Mouse (Mus musculus) intestine, postnatal 0 days (tissue): ENCODE measurements around the gene Ticam1. TPM values are rescaled to one million over a fixed set of nuclear protein-coding genes. Genes with fewer than 3 reads are reported as not detected.

Experiments used
- ATAC-seq: fragments of 200-750 bp; cut with Nextera tagmentation; 2 replicates; pipeline ENCODE4 v1.8.0; 2017; ENCODE audit warnings: mild to moderate bottlenecking, moderate TSS enrichment, moderate library complexity
- H3K27ac ChIP-seq: fragments of 300-500 bp; sonication (generic); 2 replicates; pipeline ENCODE4 v1.5.1; 2014; ENCODE audit warnings: mild to moderate bottlenecking, low read depth, low read length, moderate library complexity
- H3K27me3 ChIP-seq: fragments of 300-500 bp; sonication (generic); replicated peaks from 2 replicates; pipeline ENCODE4 v1.6.1; 2014; ENCODE audit warnings: low read length, mixed read lengths; ENCODE audit not compliant: control insufficient read depth, insufficient read depth
- H3K36me3 ChIP-seq: fragments of 300-500 bp; sonication (generic); 2 replicates; pipeline ENCODE4 v1.6.1; 2014; ENCODE audit warnings: mild to moderate bottlenecking, moderate library complexity; ENCODE audit not compliant: control insufficient read depth, insufficient read depth
- H3K4me1 ChIP-seq: fragments of 300-500 bp; sonication (generic); replicated peaks from 2 replicates; pipeline ENCODE4 v1.6.1; 2014; ENCODE audit warnings: antibody characterized with exemption, low read length, mixed read lengths; ENCODE audit not compliant: control insufficient read depth, insufficient read depth
- H3K4me2 ChIP-seq: fragments of 300-500 bp; sonication (generic); replicated peaks from 2 replicates; pipeline ENCODE4 v1.6.1; 2014; ENCODE audit warnings: low read depth, mild to moderate bottlenecking, moderate library complexity
- H3K4me3 ChIP-seq: fragments of 300-500 bp; sonication (generic); 2 replicates; pipeline ENCODE4 v1.5.1; 2014; ENCODE audit warnings: low read depth, low read length
- H3K9ac ChIP-seq: fragments of 300-500 bp; sonication (generic); 2 replicates; pipeline ENCODE4 v1.6.1; 2014; ENCODE audit warnings: mild to moderate bottlenecking, low read depth, low read length
- H3K9me3 ChIP-seq: fragments of 300-500 bp; sonication (generic); 2 replicates; pipeline ENCODE4 v1.6.1; 2016; ENCODE audit warnings: mixed run types; ENCODE audit not compliant: control insufficient read depth
- CTCF ChIP-seq: sonication (generic); IDR thresholded peaks from 2 replicates; pipeline ENCODE4 v1.5.1; 2016; ENCODE audit warnings: low read depth, mild to moderate bottlenecking, control low read depth, antibody characterized with exemption, moderate library complexity
- WGBS: fragments of 180-500 bp; shearing (Covaris S2); extraction: QIAGEN DNeasy Blood & Tissue Kit; methylation state at CpG from one replicate; pipeline ENCODE4 v1.1.7; 2014; 5-methylcytosine and 5-hydroxymethylcytosine counted together
- polyA plus RNA-seq: library from polyadenylated mRNA; unstranded; fragments of >200 nt; fragmentation: Nextera tagmentation; extraction: Ambion mirVana; gene quantifications from 2 replicates; pipeline ENCODE4 v1.2.1, GENCODE M21; 2015

The Ticam1 gene
- polyA plus RNA-seq, 1 experiment from 2014 or later = 15.8 TPM

GRCm38 (mm10) chr17:56279481-56280155 is 3.0 kb upstream of the Ticam1 start:
- Histone ChIP-seq H3K27me3 (no peaks in the 10 kb centered on the region), H3K4me3 (no peak overlapping the region), H3K27ac (peak overlapping the region; percentile 65), H3K4me2 (no peak overlapping the region), H3K9ac (no peak overlapping the region), H3K4me1 (0 out of 2 replicates have a peak, but pooled peaks cover 3% of the 10 kb centered on the region), H3K9me3 (no peaks in the 10 kb centered on the region), H3K36me3 (peaks cover 45% of the 10 kb centered on the region)
- TF ChIP-seq CTCF = no peak
- ATAC-seq = no peak
- 62% methylated on average over 12 of the region's 12 CpGs for WGBS

- Histone ChIP-seq H3K27ac (peak overlapping the region; percentile 98), H3K4me2 (no peak overlapping the region), H3K27me3 (no peaks in the 10 kb centered on the region), H3K36me3 (peaks cover 43% of the 10 kb centered on the region), H3K9me3 (no peaks in the 10 kb centered on the region), H3K4me3 (no peak overlapping the region), H3K9ac (0 out of 2 replicates have a peak overlapping the region, but pooled peaks have one; percentile 28), H3K4me1 (0 out of 2 replicates have a peak, but pooled peaks cover 3% of the 10 kb centered on the region)
- ATAC-seq = no peak
- 54% methylated on average over 5 of the region's 5 CpGs for WGBS
- no peak for TF ChIP-seq CTCF
Observed at GRCm38 (mm10) chr17:56278340-56278739, 1.8 kb upstream of the Ticam1 start.

GRCm38 (mm10) chr17:56277567-56277893 is 944 bp upstream of the Ticam1 start:
- peak overlapping the region; percentile 98 for H3K27ac ChIP-seq
- TF ChIP-seq CTCF = no peak
- no peaks in the 10 kb centered on the region for H3K27me3 ChIP-seq
- peak overlapping the region; percentile 75 for H3K4me2 ChIP-seq
- H3K4me3 ChIP-seq = peak overlapping the region; percentile 9
- 12% methylated on average over 2 of the region's 2 CpGs for WGBS
- H3K9me3 ChIP-seq = no peaks in the 10 kb centered on the region
- 0 out of 2 replicates have a peak overlapping the region, but pooled peaks have one; percentile 8 for H3K9ac ChIP-seq
- peaks cover 42% of the 10 kb centered on the region for H3K36me3 ChIP-seq
- ATAC-seq = no peak
- H3K4me1 ChIP-seq = 0 out of 2 replicates have a peak, but pooled peaks cover 3% of the 10 kb centered on the region

DNA sequence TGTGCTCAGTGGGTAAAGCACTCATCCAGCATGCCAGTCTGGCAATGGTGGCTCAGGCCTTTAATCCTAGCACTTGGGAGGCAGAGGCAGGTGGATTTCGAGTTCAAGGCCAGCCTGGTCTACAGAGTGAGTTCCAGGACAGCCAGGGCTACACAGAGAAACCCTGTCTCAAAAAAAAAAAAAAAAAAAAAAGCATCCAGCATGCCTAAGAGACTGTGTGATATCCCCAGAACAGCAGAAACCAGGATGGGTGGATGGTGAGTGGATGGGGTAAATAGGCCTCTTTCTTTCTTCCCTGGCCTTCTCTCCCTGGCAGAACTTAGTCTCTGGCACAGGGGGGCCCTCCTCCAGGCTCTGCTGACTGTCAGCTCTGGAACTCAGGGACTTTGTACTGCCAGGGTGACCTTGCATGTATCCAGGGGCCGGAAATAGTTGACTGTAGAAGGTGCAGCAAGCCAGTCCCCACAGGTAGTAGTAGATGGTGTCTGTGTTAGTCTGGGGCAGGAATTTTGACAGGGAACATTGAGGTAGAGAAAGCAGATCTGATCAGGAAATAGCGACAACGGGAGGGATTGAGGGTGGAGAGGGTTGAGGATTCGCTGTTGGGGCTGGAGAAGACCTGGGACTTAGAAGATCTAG is 625 bp downstream of the Ticam1 start:
- peak overlapping the region; percentile 76 for H3K9ac ChIP-seq
- WGBS = 11% methylated on average over 5 of the region's 5 CpGs
- no peaks in the 10 kb centered on the region for H3K27me3 ChIP-seq
- 0 out of 2 replicates have a peak, but pooled peaks cover 3% of the 10 kb centered on the region for H3K4me1 ChIP-seq
- peak overlapping the region; percentile 98 for H3K27ac ChIP-seq
- no peak for TF ChIP-seq CTCF
- peak; percentile 65 for ATAC-seq
- H3K4me2 ChIP-seq = peak overlapping the region; percentile 75
- H3K4me3 ChIP-seq = peak overlapping the region; percentile 61
- no peaks in the 10 kb centered on the region for H3K9me3 ChIP-seq
- H3K36me3 ChIP-seq = peaks cover 51% of the 10 kb centered on the region

DNA sequence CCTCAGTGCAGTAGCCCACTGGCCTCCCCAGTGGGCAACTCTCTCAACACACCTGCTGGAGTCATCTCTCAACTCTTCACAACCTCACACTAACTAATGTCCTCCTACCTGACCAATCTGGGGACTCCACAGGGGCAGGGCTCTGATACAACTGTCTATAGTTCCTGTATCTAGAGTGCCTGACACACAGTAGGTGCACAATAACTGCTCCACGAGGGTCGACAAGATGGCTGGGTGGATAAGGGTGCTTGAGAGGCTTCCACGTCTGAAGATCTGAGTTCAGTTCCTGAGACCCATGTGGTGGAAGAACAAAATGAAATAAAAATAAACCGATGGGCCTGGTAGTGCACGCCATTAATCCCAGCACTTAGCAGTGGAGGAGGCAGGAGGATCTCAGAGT is 2.6 kb downstream of the Ticam1 start:
- peak overlapping the region; percentile 17; the same call in 1 of the 2 replicates for H3K27ac ChIP-seq
- no peak for TF ChIP-seq CTCF
- no peak overlapping the region for H3K9ac ChIP-seq
- peak overlapping the region; percentile 18; the same call in 1 of the 2 replicates for H3K4me2 ChIP-seq
- no peak for ATAC-seq
- H3K4me3 ChIP-seq = no peak overlapping the region
- no peaks in the 10 kb centered on the region for H3K4me1 ChIP-seq
- no peaks in the 10 kb centered on the region for H3K27me3 ChIP-seq
- WGBS = 87% methylated on average over 5 of the region's 5 CpGs
- peaks cover 50% of the 10 kb centered on the region for H3K36me3 ChIP-seq
- no peaks in the 10 kb centered on the region for H3K9me3 ChIP-seq

DNA sequence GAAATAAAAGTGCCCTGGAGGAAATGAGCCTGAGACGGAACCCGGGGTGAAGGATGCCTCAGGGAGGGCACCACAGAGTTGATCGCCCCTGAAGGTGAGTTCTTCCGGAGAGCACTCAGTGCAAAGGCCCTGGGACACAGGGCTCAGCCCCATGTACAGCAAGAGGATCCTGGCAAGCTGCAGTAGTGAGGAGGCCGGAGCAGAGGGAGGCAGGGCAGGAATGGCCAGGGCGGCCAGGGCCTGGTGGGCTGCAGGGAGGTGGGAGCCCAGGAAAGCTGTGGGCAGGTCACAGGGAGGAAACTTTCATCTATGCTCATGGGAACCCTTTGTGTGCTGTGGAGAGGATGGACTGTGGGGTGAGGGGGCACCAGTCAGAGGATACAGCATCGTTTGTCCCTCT is 3.1 kb downstream of the Ticam1 start:
- peak overlapping the region; percentile 13; the same call in 1 of the 2 replicates for H3K4me2 ChIP-seq
- H3K4me3 ChIP-seq = no peak overlapping the region
- no peaks in the 10 kb centered on the region for H3K9me3 ChIP-seq
- H3K4me1 ChIP-seq = no peaks in the 10 kb centered on the region
- H3K36me3 ChIP-seq = peaks cover 45% of the 10 kb centered on the region
- no peak overlapping the region for H3K9ac ChIP-seq
- H3K27me3 ChIP-seq = no peaks in the 10 kb centered on the region
- ATAC-seq = no peak
- TF ChIP-seq CTCF = no peak
- H3K27ac ChIP-seq = peak overlapping the region; percentile 17
- WGBS = 77% methylated on average over 7 of the region's 7 CpGs
